Mouse (Mus musculus) cortical plate, adult 2 months (tissue): Measurements from ENCODE around the gene Pla2g2d.

Experiments used
- CTCF ChIP-seq: fragments of 200-500 bp; IDR thresholded peaks from 2 replicates; pipeline ENCODE4 v1.5.1; 2011; ENCODE audit warnings: mild to moderate bottlenecking, control low read depth, low read length; ENCODE audit not compliant: insufficient read depth; ENCODE audit errors: extremely low read depth
- POLR2A ChIP-seq: fragments of 200-500 bp; IDR thresholded peaks from 2 replicates; pipeline ENCODE4 v1.6.1; 2011; ENCODE audit warnings: mild to moderate bottlenecking, low read length, control low read depth; ENCODE audit not compliant: insufficient read depth; ENCODE audit errors: extremely low read depth

GRCm38 (mm10) chr4:138824660-138825059 is 49.1 kb downstream of the Pla2g2d start:
- TF ChIP-seq CTCF (0 out of 2 replicates have a peak, but pooled peaks have one; percentile 25), POLR2A (no peak)
